Mouse (Mus musculus): ENCODE data around the gene Mns1. TPM values are rescaled to one million over a fixed set of nuclear protein-coding genes. Genes with fewer than 3 reads are reported as not detected.
A peak's percentile ranks its signal among the peaks of the same experiment; 100 is the strongest.

The Mns1 gene
- polyA plus RNA-seq, 1 experiment from 2014 or later: 25.0 TPM

GRCm38 (mm10) chr9:72405882-72406638 is 31.8 kb upstream of the Mns1 start:
- Histone ChIP-seq H3K9me3 (no peaks in the 10 kb centered on the region), H3K4me3 (no peak overlapping the region), H3K36me3 (no peaks in the 10 kb centered on the region), H3K4me2 (replicated peaks) (no peak overlapping the region), H3K27me3 (no peaks in the 10 kb centered on the region), H3K4me1 (no peaks in the 10 kb centered on the region), H3K27ac (no peak overlapping the region), H3K9ac (no peak overlapping the region)
- WGBS: 84% methylated on average over 9 of the region's 9 CpGs
- no peak for ATAC-seq (ENCODE audit: low FRiP score, low read depth)

GRCm38 (mm10) chr9:72408131-72408586 is 29.7 kb upstream of the Mns1 start:
- Histone ChIP-seq H3K9me3 (no peaks in the 10 kb centered on the region), H3K9ac (peak overlapping the region; percentile 55; the same call in 1 of the 2 replicates), H3K4me3 (peak overlapping the region; percentile 37), H3K36me3 (no peaks in the 10 kb centered on the region), H3K27ac (no peak overlapping the region), H3K4me2 (replicated peaks) (peak overlapping the region; percentile 59), H3K27me3 (no peaks in the 10 kb centered on the region), H3K4me1 (no peaks in the 10 kb centered on the region)
- 9% methylated on average over 12 of the region's 12 CpGs for WGBS
- peak; percentile 84 for ATAC-seq (ENCODE audit: low FRiP score, low read depth)

- WGBS: 58% methylated on average over 15 of the region's 15 CpGs
- H3K9me3 ChIP-seq: no peaks in the 10 kb centered on the region
- H3K9ac ChIP-seq: no peak overlapping the region
- ATAC-seq (ENCODE audit: low FRiP score, low read depth): no peak
- no peak overlapping the region for H3K4me2 ChIP-seq (replicated peaks)
- no peak overlapping the region for H3K27ac ChIP-seq
- no peaks in the 10 kb centered on the region for H3K36me3 ChIP-seq
- no peak overlapping the region for H3K4me3 ChIP-seq
- H3K27me3 ChIP-seq: no peaks in the 10 kb centered on the region
- H3K4me1 ChIP-seq: no peaks in the 10 kb centered on the region
Measured at GRCm38 (mm10) chr9:72409381-72410225, 28.2 kb upstream of the Mns1 start.

- Histone ChIP-seq H3K27me3 (no peaks in the 10 kb centered on the region), H3K27ac (no peak overlapping the region), H3K4me3 (no peak overlapping the region), H3K9ac (no peak overlapping the region), H3K9me3 (no peaks in the 10 kb centered on the region), H3K4me1 (no peaks in the 10 kb centered on the region), H3K36me3 (no peaks in the 10 kb centered on the region), H3K4me2 (replicated peaks) (no peak overlapping the region)
- 93% methylated on average over 2 of the region's 2 CpGs for WGBS
- no peak for ATAC-seq (ENCODE audit: low FRiP score, low read depth)
Measured at GRCm38 (mm10) chr9:72411746-72412145, 26.1 kb upstream of the Mns1 start.

GRCm38 (mm10) chr9:72418443-72418842 is 19.4 kb upstream of the Mns1 start:
- H3K27ac ChIP-seq: no peak overlapping the region
- H3K9me3 ChIP-seq: no peaks in the 10 kb centered on the region
- no peak for ATAC-seq (ENCODE audit: low FRiP score, low read depth)
- no peak overlapping the region for H3K4me3 ChIP-seq
- no peak overlapping the region for H3K4me2 ChIP-seq (replicated peaks)
- peaks cover 9% of the 10 kb centered on the region; the same call in 1 of the 2 replicates for H3K4me1 ChIP-seq
- 85% methylated on average over 3 of the region's 3 CpGs for WGBS
- H3K36me3 ChIP-seq: no peaks in the 10 kb centered on the region
- H3K9ac ChIP-seq: no peak overlapping the region
- no peaks in the 10 kb centered on the region for H3K27me3 ChIP-seq

- 69% methylated on average over 3 of the region's 3 CpGs for WGBS
- ATAC-seq (ENCODE audit: low FRiP score, low read depth): no peak
- Histone ChIP-seq H3K4me3 (no peak overlapping the region), H3K27ac (no peak overlapping the region), H3K4me2 (replicated peaks) (no peak overlapping the region), H3K36me3 (no peaks in the 10 kb centered on the region), H3K4me1 (peaks cover 9% of the 10 kb centered on the region; the same call in 1 of the 2 replicates), H3K9ac (no peak overlapping the region), H3K9me3 (no peaks in the 10 kb centered on the region), H3K27me3 (no peaks in the 10 kb centered on the region)
Measured at GRCm38 (mm10) chr9:72420490-72420889, 17.3 kb upstream of the Mns1 start.

GRCm38 (mm10) chr9:72422284-72422683 is 15.5 kb upstream of the Mns1 start:
- no peak overlapping the region for H3K4me3 ChIP-seq
- H3K9me3 ChIP-seq: no peaks in the 10 kb centered on the region
- no peak overlapping the region for H3K27ac ChIP-seq
- H3K4me2 ChIP-seq (replicated peaks): no peak overlapping the region
- no peak overlapping the region for H3K9ac ChIP-seq
- H3K27me3 ChIP-seq: no peaks in the 10 kb centered on the region
- no peaks in the 10 kb centered on the region for H3K36me3 ChIP-seq
- 69% methylated on average over 11 of the region's 11 CpGs for WGBS
- no peak for ATAC-seq (ENCODE audit: low FRiP score, low read depth)
- H3K4me1 ChIP-seq: peaks cover 18% of the 10 kb centered on the region; the same call in 1 of the 2 replicates

GRCm38 (mm10) chr9:72422753-72423152 is 15.1 kb upstream of the Mns1 start:
- Histone ChIP-seq H3K9ac (no peak overlapping the region), H3K27me3 (no peaks in the 10 kb centered on the region), H3K4me3 (no peak overlapping the region), H3K9me3 (no peaks in the 10 kb centered on the region), H3K4me2 (replicated peaks) (no peak overlapping the region), H3K27ac (no peak overlapping the region), H3K36me3 (no peaks in the 10 kb centered on the region), H3K4me1 (peaks cover 18% of the 10 kb centered on the region; the same call in 1 of the 2 replicates)
- ATAC-seq (ENCODE audit: low FRiP score, low read depth): no peak
- 88% methylated on average over 2 of the region's 2 CpGs for WGBS

GRCm38 (mm10) chr9:72425300-72425850 is 12.4 kb upstream of the Mns1 start:
- Histone ChIP-seq H3K36me3 (no peaks in the 10 kb centered on the region), H3K9ac (no peak overlapping the region), H3K27ac (no peak overlapping the region), H3K4me1 (peaks cover 18% of the 10 kb centered on the region; the same call in 1 of the 2 replicates), H3K4me2 (replicated peaks) (no peak overlapping the region), H3K27me3 (no peaks in the 10 kb centered on the region), H3K9me3 (no peaks in the 10 kb centered on the region), H3K4me3 (no peak overlapping the region)
- ATAC-seq (ENCODE audit: low FRiP score, low read depth): no peak
- 65% methylated on average over 11 of the region's 11 CpGs for WGBS

GRCm38 (mm10) chr9:72427861-72428260 is 9.9 kb upstream of the Mns1 start:
- H3K9ac ChIP-seq: no peak overlapping the region
- no peaks in the 10 kb centered on the region for H3K36me3 ChIP-seq
- H3K9me3 ChIP-seq: no peaks in the 10 kb centered on the region
- ATAC-seq (ENCODE audit: low FRiP score, low read depth): no peak
- H3K4me3 ChIP-seq: no peak overlapping the region
- H3K4me2 ChIP-seq (replicated peaks): no peak overlapping the region
- no peaks in the 10 kb centered on the region for H3K27me3 ChIP-seq
- H3K4me1 ChIP-seq: 0 out of 2 replicates have a peak, but pooled peaks cover 9% of the 10 kb centered on the region
- 69% methylated on average over 4 of the region's 4 CpGs for WGBS
- no peak overlapping the region for H3K27ac ChIP-seq

- Histone ChIP-seq H3K4me1 (peaks cover 11% of the 10 kb centered on the region), H3K9me3 (no peaks in the 10 kb centered on the region), H3K9ac (no peak overlapping the region), H3K27ac (no peak overlapping the region), H3K27me3 (no peaks in the 10 kb centered on the region), H3K4me3 (no peak overlapping the region), H3K4me2 (replicated peaks) (peak overlapping the region; percentile 5; the same call in 1 of the 2 replicates), H3K36me3 (no peaks in the 10 kb centered on the region)
- WGBS: 37% methylated on average over 9 of the region's 9 CpGs
- no peak for ATAC-seq (ENCODE audit: low FRiP score, low read depth)
Measured at GRCm38 (mm10) chr9:72434876-72435275, 2.9 kb upstream of the Mns1 start.

- Histone ChIP-seq H3K9me3 (no peaks in the 10 kb centered on the region), H3K4me3 (peak overlapping the region; percentile 60)
- no peak for ATAC-seq (ENCODE audit: low FRiP score, low read depth)
Measured at GRCm38 (mm10) chr9:72438749-72439148, 938 bp downstream of the Mns1 start.

More at GRCm38 (mm10) chr9:72438749-72439148, 938 bp downstream of the Mns1 start:
- Histone ChIP-seq H3K4me1 (peaks cover 13% of the 10 kb centered on the region), H3K27me3 (no peaks in the 10 kb centered on the region), H3K9ac (peak overlapping the region; percentile 71), H3K27ac (no peak overlapping the region), H3K36me3 (no peaks in the 10 kb centered on the region; the same call in 1 of the 2 replicates), H3K4me2 (replicated peaks) (peak overlapping the region; percentile 83)
- 2% methylated on average over 9 of the region's 9 CpGs for WGBS

Data from limb, embryonic 13.5 days (tissue).